Mouse (Mus musculus) liver, postnatal 0 days (tissue): ENCODE results near the gene Luc7l. TPM values are rescaled to one million over a fixed set of nuclear protein-coding genes. Genes with fewer than 3 reads are reported as not detected.

Experiments used
- ATAC-seq: fragments of 200-750 bp; cut with Nextera tagmentation; 2 replicates; pipeline ENCODE4 v1.8.0; 2017; ENCODE audit warnings: mild to moderate bottlenecking, moderate library complexity
- DNase-seq: peaks from one replicate; pipeline ENCODE4 v3.0.0-alpha.2; 2016
- H3K27ac ChIP-seq: fragments of 300-500 bp; sonication (generic); 2 replicates; pipeline ENCODE4 v1.5.1; 2014; ENCODE audit warnings: antibody characterized with exemption, moderate library complexity, mild to moderate bottlenecking, low read depth
- H3K27me3 ChIP-seq: fragments of 300-500 bp; sonication (generic); 2 replicates; pipeline ENCODE4 v1.6.1; 2014; ENCODE audit warnings: low read length, control low read depth, mixed read lengths; ENCODE audit not compliant: insufficient read depth
- H3K36me3 ChIP-seq: fragments of 300-500 bp; sonication (generic); replicated peaks from 2 replicates; pipeline ENCODE4 v1.6.1; 2014; ENCODE audit warnings: mild to moderate bottlenecking, control low read depth, low read length, moderate library complexity, mixed read lengths; ENCODE audit not compliant: insufficient read depth
- H3K4me1 ChIP-seq: fragments of 300-500 bp; sonication (generic); 2 replicates; pipeline ENCODE4 v1.6.1; 2014; ENCODE audit warnings: antibody characterized with exemption, mild to moderate bottlenecking, control low read depth; ENCODE audit not compliant: insufficient read depth
- H3K4me2 ChIP-seq: fragments of 300-500 bp; sonication (generic); 2 replicates; pipeline ENCODE4 v1.6.1; 2014; ENCODE audit warnings: low read depth, mild to moderate bottlenecking, low read length, moderate library complexity, mixed read lengths
- H3K4me3 ChIP-seq: fragments of 300-500 bp; sonication (generic); 2 replicates; pipeline ENCODE4 v1.5.1; 2014; ENCODE audit warnings: low read depth, low read length
- H3K9ac ChIP-seq: fragments of 300-500 bp; sonication (generic); replicated peaks from 2 replicates; pipeline ENCODE4 v1.6.1; 2014; ENCODE audit warnings: mild to moderate bottlenecking, moderate library complexity
- H3K9me3 ChIP-seq: fragments of 300-500 bp; sonication (generic); 2 replicates; pipeline ENCODE4 v1.6.1; 2016; ENCODE audit warnings: mild to moderate bottlenecking, control low read depth, low read length, mixed read lengths
- CTCF ChIP-seq: sonication (generic); IDR thresholded peaks from 2 replicates; pipeline ENCODE4 v1.5.1; 2016; ENCODE audit warnings: antibody characterized with exemption, low read depth
- EP300 ChIP-seq: IDR thresholded peaks from 2 replicates; pipeline ENCODE4 v1.6.1; 2016; ENCODE audit warnings: antibody characterized with exemption, low read depth, mild to moderate bottlenecking
- WGBS: fragments of 180-500 bp; shearing (Covaris S2); extraction: QIAGEN DNeasy Blood & Tissue Kit; methylation state at CpG from one replicate; pipeline ENCODE4 v1.1.7; 2014; ENCODE audit not compliant: insufficient replicate concordance; 5-methylcytosine and 5-hydroxymethylcytosine counted together
- polyA plus RNA-seq: library from polyadenylated mRNA; unstranded; fragments of >200 nt; fragmentation: Nextera tagmentation; extraction: Ambion mirVana; gene quantifications from 2 replicates; pipeline ENCODE4 v1.2.1, GENCODE M21; 2015

Gene Luc7l
- polyA plus RNA-seq, 1 experiment from 2014 or later: 21.8 TPM

DNA sequence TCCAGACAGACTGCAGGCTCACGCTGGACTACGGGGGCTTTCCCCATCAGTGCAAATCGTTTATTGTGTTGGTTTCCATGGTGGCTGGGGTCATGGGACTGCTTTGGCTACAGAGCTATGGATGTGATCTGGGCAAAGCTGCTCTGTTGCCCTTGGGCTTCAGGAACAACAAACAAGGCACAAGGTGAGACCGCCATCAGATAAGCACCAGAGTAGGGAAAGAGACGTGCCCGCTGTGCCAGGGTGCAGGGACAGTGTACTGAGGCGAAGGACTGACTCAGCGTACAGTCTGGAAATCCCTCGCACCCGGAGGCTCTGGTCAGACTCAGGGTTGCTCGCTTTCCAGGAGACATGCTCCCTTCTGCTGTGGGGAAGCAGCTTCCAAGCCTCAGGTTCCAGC, 40.0 kb upstream of the Luc7l start:
- no peak for ATAC-seq
- H3K4me2 ChIP-seq: no peak overlapping the region
- H3K27me3 ChIP-seq: no peaks in the 10 kb centered on the region
- no peak for TF ChIP-seq EP300
- no peak for TF ChIP-seq CTCF
- no peak overlapping the region for H3K4me3 ChIP-seq
- 78% methylated on average over 11 of the region's 11 CpGs for WGBS
- DNase-seq: no peak
- no peak overlapping the region for H3K9ac ChIP-seq
- H3K36me3 ChIP-seq: 0 out of 2 replicates have a peak, but pooled peaks cover 4% of the 10 kb centered on the region
- H3K4me1 ChIP-seq: no peaks in the 10 kb centered on the region
- H3K9me3 ChIP-seq: no peaks in the 10 kb centered on the region
- H3K27ac ChIP-seq: no peak overlapping the region

DNA sequence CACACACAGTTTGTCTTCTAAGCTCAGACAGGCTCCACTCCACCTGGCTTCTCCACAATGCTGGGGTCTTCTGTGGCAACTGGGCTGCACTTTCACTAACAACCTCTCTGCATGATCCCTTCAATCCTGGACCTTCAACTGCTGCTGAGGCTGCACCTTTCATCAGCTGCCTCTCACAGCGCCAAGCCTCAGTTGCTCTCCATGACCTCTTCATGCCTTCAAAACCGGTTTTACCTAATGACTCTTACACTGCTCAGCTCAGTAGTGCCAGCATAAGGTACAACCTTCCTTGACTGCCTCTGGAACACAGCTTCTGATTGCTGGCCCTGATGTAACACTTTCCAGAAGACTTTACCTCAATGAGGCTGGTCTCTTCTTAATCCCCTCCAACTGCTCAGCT, 31.2 kb upstream of the Luc7l start:
- no peak overlapping the region for H3K4me2 ChIP-seq
- DNase-seq (no peak), ATAC-seq (no peak)
- H3K27ac ChIP-seq: no peak overlapping the region
- H3K9ac ChIP-seq: no peak overlapping the region
- H3K27me3 ChIP-seq: no peaks in the 10 kb centered on the region
- H3K36me3 ChIP-seq: no peaks in the 10 kb centered on the region
- H3K4me1 ChIP-seq: no peaks in the 10 kb centered on the region
- H3K9me3 ChIP-seq: no peaks in the 10 kb centered on the region
- 62% methylated on average over 2 of the region's 2 CpGs for WGBS
- no peak overlapping the region for H3K4me3 ChIP-seq
- TF ChIP-seq CTCF (no peak), EP300 (no peak)

DNA sequence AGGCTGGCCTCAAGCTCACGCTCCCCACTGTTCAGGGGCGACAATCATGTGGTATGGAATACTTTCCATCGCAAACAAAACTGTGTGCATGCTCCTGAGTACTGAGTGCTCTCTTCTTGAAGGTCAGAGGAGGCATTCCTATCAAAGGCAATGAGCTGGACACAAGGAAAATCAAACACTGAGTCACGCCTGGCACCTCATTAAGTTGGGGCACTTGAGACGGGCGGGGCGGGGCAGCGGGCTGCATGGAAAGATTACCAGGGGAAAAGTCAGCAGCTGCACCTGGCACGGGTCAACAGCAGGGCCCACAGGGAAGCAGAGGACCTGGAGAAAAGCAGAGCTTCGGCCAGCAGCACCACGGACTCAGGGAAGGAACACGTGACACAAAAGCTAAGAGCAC, 27.5 kb upstream of the Luc7l start:
- WGBS: 73% methylated on average over 12 of the region's 12 CpGs
- no peak overlapping the region for H3K4me3 ChIP-seq
- no peak overlapping the region for H3K4me2 ChIP-seq
- no peaks in the 10 kb centered on the region for H3K4me1 ChIP-seq
- no peak overlapping the region for H3K27ac ChIP-seq
- H3K36me3 ChIP-seq: no peaks in the 10 kb centered on the region
- no peaks in the 10 kb centered on the region for H3K27me3 ChIP-seq
- no peak overlapping the region for H3K9ac ChIP-seq
- DNase-seq (no peak), ATAC-seq (no peak)
- no peaks in the 10 kb centered on the region for H3K9me3 ChIP-seq
- TF ChIP-seq CTCF (no peak), EP300 (no peak)

DNA sequence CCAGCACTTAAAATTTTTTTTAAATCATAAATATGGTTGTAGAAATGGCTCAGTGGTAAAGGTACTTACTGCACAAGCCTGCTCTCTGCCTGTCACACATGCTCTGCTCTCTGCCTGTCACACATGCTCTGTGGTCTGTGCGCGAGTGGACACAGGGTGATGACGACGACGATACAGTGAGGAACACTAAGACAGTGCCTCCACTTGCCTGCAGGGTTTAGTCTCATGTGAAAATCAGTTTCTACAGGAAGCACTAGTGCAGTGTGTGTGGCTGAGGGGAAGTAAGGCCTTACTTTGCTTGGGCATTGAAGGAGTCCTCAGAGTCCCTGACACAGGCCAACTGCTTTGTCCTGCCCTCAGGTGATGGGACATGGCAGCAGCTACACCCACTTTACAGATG, 22.9 kb upstream of the Luc7l start:
- WGBS: 71% methylated on average over 5 of the region's 5 CpGs

DNA sequence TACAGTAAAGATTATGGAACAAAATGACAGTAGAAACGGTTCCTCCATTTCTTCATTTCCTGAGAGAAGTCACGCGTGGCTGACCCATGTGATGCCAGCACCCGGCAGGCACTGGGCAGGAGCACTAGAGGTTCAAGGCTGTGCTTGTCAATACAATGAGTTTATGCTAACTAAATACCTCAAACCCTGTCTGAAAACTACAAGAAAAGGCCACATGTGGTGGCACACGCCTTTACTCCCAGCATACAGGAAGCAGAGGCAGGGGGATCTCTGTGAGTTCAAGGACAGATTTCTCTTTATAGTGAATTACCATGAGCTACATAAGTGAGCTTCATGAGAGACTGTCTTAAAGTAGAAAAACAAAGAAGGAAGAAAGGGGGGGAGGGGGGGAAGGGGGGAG, 21.5 kb upstream of the Luc7l start:
- H3K27me3 ChIP-seq: no peaks in the 10 kb centered on the region
- DNase-seq (no peak), ATAC-seq (no peak)
- H3K9ac ChIP-seq: no peak overlapping the region
- H3K9me3 ChIP-seq: no peaks in the 10 kb centered on the region
- WGBS: 53% methylated on average over 5 of the region's 5 CpGs
- H3K4me3 ChIP-seq: no peak overlapping the region
- no peak overlapping the region for H3K4me2 ChIP-seq
- H3K36me3 ChIP-seq: no peaks in the 10 kb centered on the region
- TF ChIP-seq EP300 (no peak), CTCF (no peak)
- H3K27ac ChIP-seq: peak overlapping the region; percentile 45; the same call in 1 of the 2 replicates
- 0 out of 2 replicates have a peak, but pooled peaks cover 7% of the 10 kb centered on the region for H3K4me1 ChIP-seq

More for the DNA sequence above, 22.9 kb upstream of the Luc7l start:
- no peak for DNase-seq
- Histone ChIP-seq H3K27ac (no peak overlapping the region), H3K36me3 (no peaks in the 10 kb centered on the region), H3K9me3 (no peaks in the 10 kb centered on the region), H3K4me2 (no peak overlapping the region), H3K4me1 (no peaks in the 10 kb centered on the region), H3K9ac (no peak overlapping the region), H3K27me3 (no peaks in the 10 kb centered on the region), H3K4me3 (no peak overlapping the region)
- ATAC-seq: no peak
- TF ChIP-seq EP300 (no peak), CTCF (no peak)

DNA sequence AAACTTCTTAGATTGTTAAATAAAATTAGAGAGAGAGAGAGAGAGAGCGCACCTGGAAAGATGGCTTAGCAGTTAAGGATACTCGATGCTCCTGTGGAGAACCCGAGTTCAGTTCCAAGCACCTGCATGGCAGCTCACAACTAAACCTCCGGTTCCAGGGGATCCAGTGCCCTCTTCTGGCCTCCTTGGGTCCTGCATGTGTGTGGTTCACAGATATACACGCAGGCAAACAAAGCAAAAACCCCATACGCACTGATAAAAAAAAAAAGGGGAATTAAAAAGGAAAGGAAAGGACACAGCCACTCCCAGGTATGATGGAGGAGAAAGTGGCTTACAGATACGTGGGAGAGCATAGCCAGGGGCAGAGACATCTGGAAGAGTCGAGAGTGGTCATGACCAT, 19.8 kb upstream of the Luc7l start:
- Histone ChIP-seq H3K27ac (no peak overlapping the region), H3K36me3 (no peaks in the 10 kb centered on the region), H3K9me3 (no peaks in the 10 kb centered on the region), H3K9ac (no peak overlapping the region), H3K4me3 (no peak overlapping the region), H3K4me1 (0 out of 2 replicates have a peak, but pooled peaks cover 7% of the 10 kb centered on the region), H3K27me3 (no peaks in the 10 kb centered on the region), H3K4me2 (no peak overlapping the region)
- TF ChIP-seq CTCF: peak; percentile 54
- TF ChIP-seq EP300: no peak
- 76% methylated on average over 8 of the region's 8 CpGs for WGBS
- DNase-seq (no peak), ATAC-seq (no peak)

DNA sequence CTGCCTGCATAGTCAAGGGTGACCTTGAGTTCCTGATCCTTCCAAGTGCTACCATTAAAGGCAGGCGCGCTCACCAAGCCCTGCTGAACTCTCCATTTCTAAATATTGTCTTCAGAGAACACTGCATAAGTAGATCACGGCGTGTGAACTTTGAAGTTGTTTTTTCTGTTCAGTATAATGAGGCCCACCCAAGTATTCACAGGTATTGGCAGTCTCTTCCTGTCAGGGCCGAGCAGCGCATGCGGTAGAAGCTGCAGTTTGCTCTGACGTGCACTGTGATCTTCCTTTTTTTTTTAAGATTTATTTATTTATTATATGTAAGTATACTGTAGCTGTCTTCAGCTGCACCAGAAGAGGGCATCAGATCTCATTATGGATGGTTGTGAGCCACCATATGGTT, 18.3 kb upstream of the Luc7l start:
- no peak for ATAC-seq
- DNase-seq: no peak
- Histone ChIP-seq H3K9ac (no peak overlapping the region), H3K4me3 (no peak overlapping the region), H3K36me3 (no peaks in the 10 kb centered on the region), H3K27ac (no peak overlapping the region), H3K4me2 (no peak overlapping the region), H3K9me3 (no peaks in the 10 kb centered on the region), H3K4me1 (0 out of 2 replicates have a peak, but pooled peaks cover 7% of the 10 kb centered on the region), H3K27me3 (no peaks in the 10 kb centered on the region)
- TF ChIP-seq EP300 (no peak), CTCF (no peak)
- WGBS: 83% methylated on average over 8 of the region's 8 CpGs
